Mouse (Mus musculus): ENCODE data around the gene Nxf1. TPM values are rescaled to one million over a fixed set of nuclear protein-coding genes. Genes with fewer than 3 reads are reported as not detected.

Nxf1 gene
- total RNA-seq, 2 experiments from 2014 or later, result 76.0 to 257 TPM

DNA sequence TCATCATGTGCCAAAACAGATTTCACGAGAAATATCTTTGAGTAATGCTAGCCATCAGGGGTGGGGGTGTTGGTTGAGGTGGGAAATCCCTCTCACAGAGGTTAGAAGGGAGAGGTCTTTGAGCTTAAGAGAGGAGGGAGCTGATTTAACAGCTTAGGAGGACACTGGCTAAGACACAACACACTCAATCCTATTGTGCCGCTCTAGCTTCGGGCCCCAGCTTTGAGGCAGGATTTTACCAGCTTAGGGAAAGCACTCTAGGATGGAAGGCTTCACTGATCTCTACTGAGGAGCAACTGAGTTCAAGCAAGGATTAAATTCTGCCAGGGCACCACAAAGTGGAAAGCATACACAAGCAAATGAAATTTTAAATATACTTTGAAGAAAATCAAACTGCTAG, 60.1 kb downstream of the Nxf1 start:
- ATAC-seq (ENCODE audit: poor library complexity, severe bottlenecking), result no peak

- no peak for ATAC-seq (ENCODE audit: poor library complexity, severe bottlenecking)
Measured at GRCm38 (mm10) chr19:8818301-8818798, 61.5 kb downstream of the Nxf1 start.

- peak; percentile 74 for ATAC-seq (ENCODE audit: poor library complexity, severe bottlenecking)
Measured at GRCm38 (mm10) chr19:8818801-8819595, 62.1 kb downstream of the Nxf1 start, which contains the start of gene Ttc9c. Gene Ttc9c (minus strand): TSS chr19:8819333.

- ATAC-seq (ENCODE audit: poor library complexity, severe bottlenecking), result peak; percentile 84
Measured at GRCm38 (mm10) chr19:8819596-8820423, 62.9 kb downstream of the Nxf1 start, which contains the start of gene Hnrnpul2. Gene Hnrnpul2 (plus strand): TSS chr19:8820010.

Other genes with a start within 250 kb of the Nxf1 start
Only the 30 nearest of the 33 such genes appear.
- not detected in 2 replicates for gene Slc22a8, start 165.8 kb upstream of the Nxf1 start, total RNA-seq (2015)
- not detected in 2 replicates for gene Slc22a8, start 165.8 kb upstream of the Nxf1 start, total RNA-seq (2017)
- gene Slc22a6, start 139.0 kb upstream of the Nxf1 start, total RNA-seq (2015), result not detected in 2 replicates
- not detected in 2 replicates for gene Slc22a6, start 139.0 kb upstream of the Nxf1 start, total RNA-seq (2017)
- gene Chrm1, start 93.3 kb upstream of the Nxf1 start, total RNA-seq (2015), result 0.16 and 0.25 TPM in 2 replicates
- gene Chrm1, start 93.3 kb upstream of the Nxf1 start, total RNA-seq (2017), result 0.04 TPM in 2 replicates
- 26.3 and 32.6 TPM in 2 replicates for gene Slc3a2, start 33.7 kb upstream of the Nxf1 start, total RNA-seq (2015)
- gene Slc3a2, start 33.7 kb upstream of the Nxf1 start, total RNA-seq (2017), result 31.6 and 34.1 TPM in 2 replicates
- gene Wdr74, start 21.2 kb upstream of the Nxf1 start, total RNA-seq (2015), result 30.3 and 37.1 TPM in 2 replicates
- gene Wdr74, start 21.2 kb upstream of the Nxf1 start, total RNA-seq (2017), result 38.2 and 38.5 TPM in 2 replicates
- 0.83 TPM in 1 of 2 replicates, not detected in the other for gene 1700092M07Rik, start 16.4 kb upstream of the Nxf1 start, total RNA-seq (2015)
- 1.3 TPM in 1 of 2 replicates, not detected in the other for gene 1700092M07Rik, start 16.4 kb upstream of the Nxf1 start, total RNA-seq (2017)
- gene Stx5a, start 15.7 kb upstream of the Nxf1 start, total RNA-seq (2015), result 40.9 and 55.3 TPM in 2 replicates
- gene Stx5a, start 15.7 kb upstream of the Nxf1 start, total RNA-seq (2017), result 40.8 and 65.6 TPM in 2 replicates
- 28.1 and 36.6 TPM in 2 replicates for gene Tmem223, start 13.9 kb downstream of the Nxf1 start, total RNA-seq (2015)
- gene Tmem223, start 13.9 kb downstream of the Nxf1 start, total RNA-seq (2017), result 11.6 and 12.0 TPM in 2 replicates
- gene Tmem179b, start 17.4 kb downstream of the Nxf1 start, total RNA-seq (2015), result 172 and 177 TPM in 2 replicates
- 98.4 and 108 TPM in 2 replicates for gene Tmem179b, start 17.4 kb downstream of the Nxf1 start, total RNA-seq (2017)
- 5.1 and 6.2 TPM in 2 replicates for gene Taf6l, start 29.3 kb downstream of the Nxf1 start, total RNA-seq (2015)
- gene Taf6l, start 29.3 kb downstream of the Nxf1 start, total RNA-seq (2017), result 8.9 and 9.8 TPM in 2 replicates
- gene Polr2g, start 41.5 kb downstream of the Nxf1 start, total RNA-seq (2015), result 124 and 125 TPM in 2 replicates
- gene Polr2g, start 41.5 kb downstream of the Nxf1 start, total RNA-seq (2017), result 54.1 and 58.2 TPM in 2 replicates
- 0.62 and 2.3 TPM in 2 replicates for gene Zbtb3, start 45.5 kb downstream of the Nxf1 start, total RNA-seq (2015)
- 1.8 and 2.5 TPM in 2 replicates for gene Zbtb3, start 45.5 kb downstream of the Nxf1 start, total RNA-seq (2017)
- 28.6 and 31.0 TPM in 2 replicates for gene Ttc9c, start 62.3 kb downstream of the Nxf1 start, total RNA-seq (2015)
- gene Ttc9c, start 62.3 kb downstream of the Nxf1 start, total RNA-seq (2017), result 53.6 and 63.7 TPM in 2 replicates
- 52.3 and 56.0 TPM in 2 replicates for gene Hnrnpul2, start 62.9 kb downstream of the Nxf1 start, total RNA-seq (2015)
- 72.8 and 94.4 TPM in 2 replicates for gene Hnrnpul2, start 62.9 kb downstream of the Nxf1 start, total RNA-seq (2017)
- not detected in 2 replicates for gene AC129217.1, start 72.7 kb downstream of the Nxf1 start, total RNA-seq (2015)
- 1.8 and 5.9 TPM in 2 replicates for gene AC129217.1, start 72.7 kb downstream of the Nxf1 start, total RNA-seq (2017)
- 84.8 and 97.8 TPM in 2 replicates for gene Bscl2, start 80.4 kb downstream of the Nxf1 start, total RNA-seq (2015)
- 48.1 and 49.6 TPM in 2 replicates for gene Bscl2, start 80.4 kb downstream of the Nxf1 start, total RNA-seq (2017)
- 0.16 TPM in 1 of 2 replicates, not detected in the other for gene Gng3, start 82.1 kb downstream of the Nxf1 start, total RNA-seq (2015)
- gene Gng3, start 82.1 kb downstream of the Nxf1 start, total RNA-seq (2017), result not detected in 2 replicates
- 0.16 and 0.55 TPM in 2 replicates for gene Lrrn4cl, start 93.7 kb downstream of the Nxf1 start, total RNA-seq (2015)
- 0.12 TPM in 1 of 2 replicates, not detected in the other for gene Lrrn4cl, start 93.7 kb downstream of the Nxf1 start, total RNA-seq (2017)
- 63.2 and 66.8 TPM in 2 replicates for gene Ubxn1, start 114.4 kb downstream of the Nxf1 start, total RNA-seq (2015)
- gene Ubxn1, start 114.4 kb downstream of the Nxf1 start, total RNA-seq (2017), result 149 and 168 TPM in 2 replicates
- 39.9 and 41.9 TPM in 2 replicates for gene Uqcc3, start 123.8 kb downstream of the Nxf1 start, total RNA-seq (2015)
- 58.1 and 75.6 TPM in 2 replicates for gene Uqcc3, start 123.8 kb downstream of the Nxf1 start, total RNA-seq (2017)
- 29.0 and 50.8 TPM in 2 replicates for gene Lbhd1, start 126.7 kb downstream of the Nxf1 start, total RNA-seq (2015)
- 5.2 and 7.5 TPM in 2 replicates for gene Lbhd1, start 126.7 kb downstream of the Nxf1 start, total RNA-seq (2017)
- gene Gm49403, start 126.9 kb downstream of the Nxf1 start, total RNA-seq (2015), result not detected in 2 replicates
- not detected in 2 replicates for gene Gm49403, start 126.9 kb downstream of the Nxf1 start, total RNA-seq (2017)
- gene 1810009A15Rik, start 131.8 kb downstream of the Nxf1 start, total RNA-seq (2015), result 43.9 and 64.0 TPM in 2 replicates
- 61.2 and 66.3 TPM in 2 replicates for gene 1810009A15Rik, start 131.8 kb downstream of the Nxf1 start, total RNA-seq (2017)
- gene Gm49416, start 131.9 kb downstream of the Nxf1 start, total RNA-seq (2015), result 0.27 TPM in 1 of 2 replicates, not detected in the other
- 0.85 TPM in 1 of 2 replicates, not detected in the other for gene Gm49416, start 131.9 kb downstream of the Nxf1 start, total RNA-seq (2017)
- gene Ints5, start 135.9 kb downstream of the Nxf1 start, total RNA-seq (2015), result 9.1 and 9.3 TPM in 2 replicates
- gene Ints5, start 135.9 kb downstream of the Nxf1 start, total RNA-seq (2017), result 10.2 and 11.3 TPM in 2 replicates
- gene Ganab, start 141.0 kb downstream of the Nxf1 start, total RNA-seq (2015), result 69.0 and 71.3 TPM in 2 replicates
- gene Ganab, start 141.0 kb downstream of the Nxf1 start, total RNA-seq (2017), result 51.7 and 58.4 TPM in 2 replicates
- gene B3gat3, start 163.3 kb downstream of the Nxf1 start, total RNA-seq (2015), result 19.5 and 23.3 TPM in 2 replicates
- 28.9 and 29.8 TPM in 2 replicates for gene B3gat3, start 163.3 kb downstream of the Nxf1 start, total RNA-seq (2017)
- 1.4 and 1.8 TPM in 2 replicates for gene Rom1, start 172.3 kb downstream of the Nxf1 start, total RNA-seq (2015)
- gene Rom1, start 172.3 kb downstream of the Nxf1 start, total RNA-seq (2017), result 0.81 and 3.2 TPM in 2 replicates
- gene Eml3, start 172.5 kb downstream of the Nxf1 start, total RNA-seq (2015), result 17.1 and 18.0 TPM in 2 replicates
- 29.3 and 32.0 TPM in 2 replicates for gene Eml3, start 172.5 kb downstream of the Nxf1 start, total RNA-seq (2017)
- 47.3 and 53.3 TPM in 2 replicates for gene Mta2, start 184.8 kb downstream of the Nxf1 start, total RNA-seq (2015)
- 98.8 and 106 TPM in 2 replicates for gene Mta2, start 184.8 kb downstream of the Nxf1 start, total RNA-seq (2017)

Measured in megakaryocyte, adult 5-6 weeks (primary cell).